Mouse (Mus musculus) gastrocnemius, postnatal 36 days (tissue): ENCODE measurements around the gene Podxl. TPM values are rescaled to one million over a fixed set of nuclear protein-coding genes. Genes with fewer than 3 reads are reported as not detected.

Experiments
- DNase-seq, 2 experiments: peaks; one replicate each; pipeline ENCODE4 v3.0.0; 2022
- intact Hi-C: fragments of 180-260 bp; cut with DNase I; formaldehyde crosslinking; loops from one replicate; pipeline ENCODE4 v1.15.1; 2025
- total RNA-seq, 2 experiments: library from RNA; stranded (reverse); gene quantifications; 2 replicates each; pipeline ENCODE4 v1.2.3; 2021

The Podxl gene
- total RNA-seq, 2 experiments from 2014 or later = 15.7 to 20.8 TPM

- no peak for DNase-seq
- intact Hi-C loops = no loop called here
Observed at GRCm38 (mm10) chr6:31525231-31525900, 38.4 kb downstream of the Podxl start.

- intact Hi-C loops = no loop called here
Observed at GRCm38 (mm10) chr6:31524647-31525046, 39.1 kb downstream of the Podxl start.

GRCm38 (mm10) chr6:31524121-31524520, 39.7 kb downstream of the Podxl start:
- intact Hi-C loops = no loop called here
- no peak for DNase-seq

More at GRCm38 (mm10) chr6:31524647-31525046, 39.1 kb downstream of the Podxl start:
- no peak for DNase-seq

- intact Hi-C loops = no loop called here
- no peak for DNase-seq
Observed at GRCm38 (mm10) chr6:31523657-31524056, 40.1 kb downstream of the Podxl start.

- intact Hi-C loops = no loop called here
- no peak for DNase-seq
Observed at GRCm38 (mm10) chr6:31523039-31523438, 40.7 kb downstream of the Podxl start.

- DNase-seq = no peak
- intact Hi-C loops = no loop called here
Observed at GRCm38 (mm10) chr6:31522478-31522877, 41.3 kb downstream of the Podxl start.

- DNase-seq = no peak
- intact Hi-C loops = no loop called here
Observed at GRCm38 (mm10) chr6:31521491-31522355, 42.1 kb downstream of the Podxl start.

- DNase-seq = no peak
Observed at GRCm38 (mm10) chr6:31520486-31521215, 43.1 kb downstream of the Podxl start.

GRCm38 (mm10) chr6:31519001-31519471, 44.7 kb downstream of the Podxl start:
- DNase-seq = no peak
- intact Hi-C loops = no loop called here

More at GRCm38 (mm10) chr6:31520486-31521215, 43.1 kb downstream of the Podxl start:
- intact Hi-C loops = no loop called here

GRCm38 (mm10) chr6:31518338-31518698, 45.5 kb downstream of the Podxl start:
- intact Hi-C loops = no loop called here
- no peak for DNase-seq

- intact Hi-C loops = no loop called here
- no peak for DNase-seq
Observed at GRCm38 (mm10) chr6:31517681-31518337, 46.0 kb downstream of the Podxl start.

- intact Hi-C loops = no loop called here
- DNase-seq = no peak
Observed at GRCm38 (mm10) chr6:31513726-31514125, 50.1 kb downstream of the Podxl start.

- no peak for DNase-seq
- intact Hi-C loops = no loop called here
Observed at GRCm38 (mm10) chr6:31502614-31503013, 61.2 kb downstream of the Podxl start.

GRCm38 (mm10) chr6:31500691-31501090, 63.1 kb downstream of the Podxl start:
- no peak for DNase-seq
- intact Hi-C loops = no loop called here

GRCm38 (mm10) chr6:31500260-31500659, 63.5 kb downstream of the Podxl start:
- DNase-seq = no peak
- intact Hi-C loops = no loop called here

- DNase-seq = no peak
- intact Hi-C loops = no loop called here
Observed at GRCm38 (mm10) chr6:31499836-31500235, 63.9 kb downstream of the Podxl start.

GRCm38 (mm10) chr6:31496227-31496626, 67.6 kb downstream of the Podxl start:
- no peak for DNase-seq
- intact Hi-C loops = no loop called here

GRCm38 (mm10) chr6:31495122-31495731, 68.6 kb downstream of the Podxl start:
- DNase-seq = no peak
- intact Hi-C loops = no loop called here

GRCm38 (mm10) chr6:31489950-31490349, 73.8 kb downstream of the Podxl start:
- no peak for DNase-seq
- intact Hi-C loops = no loop called here

- intact Hi-C loops = no loop called here
- DNase-seq = no peak
Observed at GRCm38 (mm10) chr6:31486601-31487000, 77.2 kb downstream of the Podxl start.
